Mouse (Mus musculus) Muller cell, postnatal 12 days (primary cell): ENCODE measurements at regions not wholly inside any gene's neighbourhood (a gene's known extent, or its start where the extent isn't known, plus 50 kb on each side); places are given as distances from the start of the nearest gene placed in this dataset.
"Not testable (repeated sequence)": the region's sequence is repeated elsewhere in the genome, so short reads cannot be mapped to it uniquely, and the experiment has no call there.

Source experiments
- DNase-seq: peaks from one replicate; pipeline ENCODE4 v3.0.0-alpha.2; 2015; ENCODE audit errors: inconsistent ontology term

GRCm38 (mm10) chr14:82299222-82299621 is 2144.1 kb upstream of the Pcdh17 start:
- DNase-seq = no peak

- DNase-seq = peak; percentile 83
These were observed 2129.9 kb upstream of the Pcdh17 start for GRCm38 (mm10) chr14:82313491-82313890.

GRCm38 (mm10) chr14:82334841-82335240 is 2108.5 kb upstream of the Pcdh17 start:
- DNase-seq = not testable (repeated sequence)
